Mouse (Mus musculus): Measurements from ENCODE around the gene Cmah. TPM values are rescaled to one million over a fixed set of nuclear protein-coding genes. Genes with fewer than 3 reads are reported as not detected.

The Cmah gene
- polyA plus RNA-seq (2014; fragmentation: Nextera tagmentation; extraction: Ambion mirVana) = 0.33 and 0.43 TPM in 2 replicates

- no peak within 1 kb of the TSS for H3K27ac ChIP-seq (ENCODE audit: low read depth, low read length)
- H3K36me3 ChIP-seq (ENCODE audit: control insufficient read depth, insufficient read depth, low read length) = no peaks in the 10 kb centered on the region
- no peaks in the 10 kb centered on the region for H3K9me3 ChIP-seq (ENCODE audit: control insufficient read depth, low read length)
- H3K4me2 ChIP-seq (replicated peaks; ENCODE audit: low read depth, low read length) = no peak within 1 kb of the TSS
- no peak for ATAC-seq (ENCODE audit: low FRiP score)
- H3K9ac ChIP-seq (ENCODE audit: low read depth, low read length) = no peak within 1 kb of the TSS
- WGBS = 83% methylated on average over 5 of the region's 5 CpGs
- H3K27me3 ChIP-seq (ENCODE audit: control insufficient read depth, insufficient read depth, low read length) = no peaks in the 10 kb centered on the region
- no peak within 1 kb of the TSS for H3K4me3 ChIP-seq (ENCODE audit: low read depth, low read length)
- DNase-seq (ENCODE audit: low spot score) = no peak
- no peaks in the 10 kb centered on the region for H3K4me1 ChIP-seq (replicated peaks; ENCODE audit: control insufficient read depth, insufficient read depth, low read length)
These were observed at the start of gene Cmah for GRCm38 (mm10) chr13:24327201-24327600. Gene Cmah, plus strand, starts transcription at chr13:24327404.

GRCm38 (mm10) chr13:24279407-24279761 is 47.8 kb upstream of the Cmah start:
- ATAC-seq (ENCODE audit: low FRiP score) (no peak), DNase-seq (ENCODE audit: low spot score) (no peak)
- WGBS = 51% methylated on average over 11 of the region's 11 CpGs
- no peak overlapping the region for H3K9ac ChIP-seq (ENCODE audit: low read depth, low read length)
- H3K27me3 ChIP-seq (ENCODE audit: control insufficient read depth, insufficient read depth, low read length) = 0 out of 2 replicates have a peak, but pooled peaks cover 2% of the 10 kb centered on the region
- peak overlapping the region; percentile 92; the same call in 1 of the 2 replicates for H3K4me2 ChIP-seq (replicated peaks; ENCODE audit: low read depth, low read length)
- no peak overlapping the region for H3K27ac ChIP-seq (ENCODE audit: low read depth, low read length)
- no peaks in the 10 kb centered on the region for H3K9me3 ChIP-seq (ENCODE audit: control insufficient read depth, low read length)
- H3K4me3 ChIP-seq (ENCODE audit: low read depth, low read length) = 0 out of 2 replicates have a peak overlapping the region, but pooled peaks have one; percentile 70
- peaks cover 3% of the 10 kb centered on the region; the same call in 1 of the 2 replicates for H3K4me1 ChIP-seq (replicated peaks; ENCODE audit: control insufficient read depth, insufficient read depth, low read length)
- no peaks in the 10 kb centered on the region for H3K36me3 ChIP-seq (ENCODE audit: control insufficient read depth, insufficient read depth, low read length)

- Histone ChIP-seq H3K9me3 (ENCODE audit: control insufficient read depth, low read length) (no peaks in the 10 kb centered on the region), H3K4me2 (replicated peaks; ENCODE audit: low read depth, low read length) (peak overlapping the region; percentile 92), H3K4me3 (ENCODE audit: low read depth, low read length) (peak overlapping the region; percentile 70), H3K27me3 (ENCODE audit: control insufficient read depth, insufficient read depth, low read length) (0 out of 2 replicates have a peak, but pooled peaks cover 2% of the 10 kb centered on the region), H3K9ac (ENCODE audit: low read depth, low read length) (peak overlapping the region; percentile 72; the same call in 1 of the 2 replicates), H3K36me3 (ENCODE audit: control insufficient read depth, insufficient read depth, low read length) (no peaks in the 10 kb centered on the region), H3K27ac (ENCODE audit: low read depth, low read length) (no peak overlapping the region), H3K4me1 (replicated peaks; ENCODE audit: control insufficient read depth, insufficient read depth, low read length) (peaks cover 3% of the 10 kb centered on the region; the same call in 1 of the 2 replicates)
- peak; percentile 44 for DNase-seq (ENCODE audit: low spot score)
- ATAC-seq (ENCODE audit: low FRiP score) = no peak
- 1% methylated on average over 19 of the region's 21 CpGs for WGBS
These were observed 47.3 kb upstream of the Cmah start for GRCm38 (mm10) chr13:24279762-24280438.

GRCm38 (mm10) chr13:24280439-24281431 is 46.5 kb upstream of the Cmah start, which contains the start of gene Carmil1:
Gene Carmil1, minus strand, starts transcription at chr13:24280795.
- H3K9me3 ChIP-seq (ENCODE audit: control insufficient read depth, low read length) = no peaks in the 10 kb centered on the region
- H3K27ac ChIP-seq (ENCODE audit: low read depth, low read length) = peak within 1 kb of the TSS; percentile 85
- 0 out of 2 replicates have a peak, but pooled peaks cover 2% of the 10 kb centered on the region for H3K27me3 ChIP-seq (ENCODE audit: control insufficient read depth, insufficient read depth, low read length)
- 0% methylated on average over 80 of the region's 96 CpGs for WGBS
- ATAC-seq (ENCODE audit: low FRiP score) (peak; percentile 97), DNase-seq (ENCODE audit: low spot score) (peak; percentile 87)
- H3K9ac ChIP-seq (ENCODE audit: low read depth, low read length) = peak within 1 kb of the TSS; percentile 72
- H3K4me2 ChIP-seq (replicated peaks; ENCODE audit: low read depth, low read length) = peak within 1 kb of the TSS; percentile 92
- no peaks in the 10 kb centered on the region for H3K36me3 ChIP-seq (ENCODE audit: control insufficient read depth, insufficient read depth, low read length)
- peak within 1 kb of the TSS; percentile 70 for H3K4me3 ChIP-seq (ENCODE audit: low read depth, low read length)
- H3K4me1 ChIP-seq (replicated peaks; ENCODE audit: control insufficient read depth, insufficient read depth, low read length) = peaks cover 3% of the 10 kb centered on the region; the same call in 1 of the 2 replicates

- H3K4me1 ChIP-seq (replicated peaks; ENCODE audit: control insufficient read depth, insufficient read depth, low read length) = no peaks in the 10 kb centered on the region
- no peaks in the 10 kb centered on the region for H3K27me3 ChIP-seq (ENCODE audit: control insufficient read depth, insufficient read depth, low read length)
- no peak overlapping the region for H3K4me3 ChIP-seq (ENCODE audit: low read depth, low read length)
- DNase-seq (ENCODE audit: low spot score) = no peak
- WGBS = 98% methylated on average over 2 of the region's 2 CpGs
- H3K36me3 ChIP-seq (ENCODE audit: control insufficient read depth, insufficient read depth, low read length) = no peaks in the 10 kb centered on the region
- H3K9me3 ChIP-seq (ENCODE audit: control insufficient read depth, low read length) = no peaks in the 10 kb centered on the region
- H3K4me2 ChIP-seq (replicated peaks; ENCODE audit: low read depth, low read length) = no peak overlapping the region
- ATAC-seq (ENCODE audit: low FRiP score) = no peak
- no peak overlapping the region for H3K9ac ChIP-seq (ENCODE audit: low read depth, low read length)
- H3K27ac ChIP-seq (ENCODE audit: low read depth, low read length) = no peak overlapping the region
These were observed 39.8 kb upstream of the Cmah start for GRCm38 (mm10) chr13:24287381-24287780.

- no peak overlapping the region for H3K4me2 ChIP-seq (replicated peaks; ENCODE audit: low read depth, low read length)
- no peaks in the 10 kb centered on the region for H3K4me1 ChIP-seq (replicated peaks; ENCODE audit: control insufficient read depth, insufficient read depth, low read length)
- 21% methylated on average over 4 of the region's 4 CpGs for WGBS
- DNase-seq (ENCODE audit: low spot score) (peak; percentile 80), ATAC-seq (ENCODE audit: low FRiP score) (no peak)
- no peaks in the 10 kb centered on the region for H3K36me3 ChIP-seq (ENCODE audit: control insufficient read depth, insufficient read depth, low read length)
- H3K9ac ChIP-seq (ENCODE audit: low read depth, low read length) = no peak overlapping the region
- no peaks in the 10 kb centered on the region for H3K27me3 ChIP-seq (ENCODE audit: control insufficient read depth, insufficient read depth, low read length)
- no peak overlapping the region for H3K4me3 ChIP-seq (ENCODE audit: low read depth, low read length)
- H3K27ac ChIP-seq (ENCODE audit: low read depth, low read length) = no peak overlapping the region
- H3K9me3 ChIP-seq (ENCODE audit: control insufficient read depth, low read length) = no peaks in the 10 kb centered on the region
These were observed 30.0 kb upstream of the Cmah start for GRCm38 (mm10) chr13:24297252-24297651.

GRCm38 (mm10) chr13:24305486-24305885 is 21.7 kb upstream of the Cmah start:
- Histone ChIP-seq H3K27ac (ENCODE audit: low read depth, low read length) (no peak overlapping the region), H3K4me2 (replicated peaks; ENCODE audit: low read depth, low read length) (no peak overlapping the region), H3K36me3 (ENCODE audit: control insufficient read depth, insufficient read depth, low read length) (no peaks in the 10 kb centered on the region), H3K27me3 (ENCODE audit: control insufficient read depth, insufficient read depth, low read length) (no peaks in the 10 kb centered on the region), H3K4me3 (ENCODE audit: low read depth, low read length) (no peak overlapping the region), H3K9me3 (ENCODE audit: control insufficient read depth, low read length) (no peaks in the 10 kb centered on the region), H3K9ac (ENCODE audit: low read depth, low read length) (no peak overlapping the region), H3K4me1 (replicated peaks; ENCODE audit: control insufficient read depth, insufficient read depth, low read length) (no peaks in the 10 kb centered on the region)
- ATAC-seq (ENCODE audit: low FRiP score) = no peak
- WGBS = 84% methylated on average over 4 of the region's 4 CpGs
- DNase-seq (ENCODE audit: low spot score) = no peak

- DNase-seq (ENCODE audit: low spot score) = no peak
- Histone ChIP-seq H3K27ac (ENCODE audit: low read depth, low read length) (no peak overlapping the region), H3K9ac (ENCODE audit: low read depth, low read length) (no peak overlapping the region), H3K4me3 (ENCODE audit: low read depth, low read length) (no peak overlapping the region), H3K36me3 (ENCODE audit: control insufficient read depth, insufficient read depth, low read length) (no peaks in the 10 kb centered on the region), H3K27me3 (ENCODE audit: control insufficient read depth, insufficient read depth, low read length) (no peaks in the 10 kb centered on the region), H3K4me1 (replicated peaks; ENCODE audit: control insufficient read depth, insufficient read depth, low read length) (no peaks in the 10 kb centered on the region), H3K4me2 (replicated peaks; ENCODE audit: low read depth, low read length) (no peak overlapping the region), H3K9me3 (ENCODE audit: control insufficient read depth, low read length) (no peaks in the 10 kb centered on the region)
- 48% methylated on average over 4 of the region's 4 CpGs for WGBS
- ATAC-seq (ENCODE audit: low FRiP score) = no peak
These were observed 21.0 kb upstream of the Cmah start for GRCm38 (mm10) chr13:24306248-24306647.
